Mouse (Mus musculus): ENCODE measurements around the gene Ptcra.

The Ptcra gene

GRCm38 (mm10) chr17:46725731-46726645, 37.5 kb downstream of the Ptcra start:
- no peak for DNase-seq (ENCODE audit: low read depth, low spot score)

- peak; percentile 51 for DNase-seq (ENCODE audit: low read depth, low spot score)
Observed at GRCm38 (mm10) chr17:46725273-46725672, 38.2 kb downstream of the Ptcra start.

GRCm38 (mm10) chr17:46724477-46725084, 38.9 kb downstream of the Ptcra start:
- DNase-seq (ENCODE audit: low read depth, low spot score): no peak

- no peak for DNase-seq (ENCODE audit: low read depth, low spot score)
Observed at GRCm38 (mm10) chr17:46721077-46721476, 42.4 kb downstream of the Ptcra start.

GRCm38 (mm10) chr17:46714756-46715481, 48.6 kb downstream of the Ptcra start:
- DNase-seq (ENCODE audit: low read depth, low spot score): no peak

- no peak for DNase-seq (ENCODE audit: low read depth, low spot score)
Observed at GRCm38 (mm10) chr17:46713849-46714248, 49.7 kb downstream of the Ptcra start.

DNA sequence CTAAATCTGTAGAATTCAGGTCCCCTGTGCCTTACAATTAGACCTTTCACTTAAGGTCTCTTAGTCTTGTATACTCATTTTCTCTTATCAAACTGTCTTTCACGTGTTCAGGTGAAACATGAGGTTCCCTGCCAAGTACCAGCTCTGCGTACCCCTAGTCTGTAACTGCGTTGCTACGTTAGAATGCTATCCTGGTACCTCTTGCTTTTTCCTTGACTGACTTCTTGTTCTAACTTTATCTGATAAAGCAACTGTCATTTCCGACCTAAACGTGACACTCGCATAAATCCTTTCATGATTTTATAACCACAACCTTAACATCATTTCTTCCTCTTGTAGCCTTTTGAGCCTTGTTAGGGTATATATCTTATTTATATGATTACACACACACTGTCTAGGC, 51.1 kb downstream of the Ptcra start:
- no peak for DNase-seq (ENCODE audit: low read depth, low spot score)

- peak; percentile 30 for DNase-seq (ENCODE audit: low read depth, low spot score)
Observed at GRCm38 (mm10) chr17:46711612-46712271, 51.8 kb downstream of the Ptcra start.

GRCm38 (mm10) chr17:46710959-46711597, 52.4 kb downstream of the Ptcra start, which contains the start of gene Pex6:
Pex6 (plus strand) TSS chr17:46711463.
- DNase-seq (ENCODE audit: low read depth, low spot score): peak; percentile 96

DNA sequence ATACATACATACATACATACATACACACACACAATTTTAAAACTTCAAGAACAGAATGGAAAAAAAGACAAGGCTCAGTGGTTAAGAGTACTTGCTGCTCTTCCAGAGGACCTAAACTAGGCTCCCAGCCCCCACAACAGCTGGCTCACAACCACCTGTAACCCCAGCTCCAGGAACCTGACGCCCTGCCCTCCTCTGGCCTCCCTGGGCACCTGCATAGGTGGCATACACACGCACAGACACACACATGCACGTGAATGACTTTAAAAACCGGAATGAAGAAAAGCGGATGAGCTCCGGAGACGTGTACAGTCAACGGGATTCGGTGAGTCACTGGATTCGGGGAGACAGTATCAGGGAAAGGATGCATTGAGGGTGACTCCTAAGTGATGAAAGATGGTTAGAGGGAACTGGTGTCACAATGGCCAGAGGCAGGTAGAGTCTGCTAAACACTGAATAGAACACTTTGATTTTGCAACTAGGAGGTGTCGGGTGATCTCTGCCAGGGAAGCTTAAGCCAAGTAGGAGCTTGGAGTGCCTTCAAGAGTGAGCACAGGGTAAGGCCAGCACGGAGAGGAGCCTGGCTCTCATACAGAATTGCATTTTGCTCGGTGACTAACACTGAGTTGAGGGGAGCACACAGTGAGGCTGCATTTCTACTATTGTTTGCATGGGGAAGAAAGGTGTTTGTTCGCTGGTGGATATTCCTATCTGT, 57.0 kb downstream of the Ptcra start:
- no peak for DNase-seq (ENCODE audit: low read depth, low spot score)

Data from A20 (cell line).